Mouse (Mus musculus) midbrain, embryonic 10.5 days (tissue): ENCODE measurements at regions not wholly inside any gene's neighbourhood (a gene's known extent, or its start where the extent isn't known, plus 50 kb on each side); places are given as distances from the start of the nearest gene placed in this dataset.

Source experiments
- DNase-seq: peaks from one replicate; pipeline ENCODE4 v3.0.0-alpha.2; 2017; ENCODE audit warnings: low spot score
- H3K27ac ChIP-seq: fragments of 300-500 bp; sonication (generic); replicated peaks from 2 replicates; pipeline ENCODE4 v1.5.1; 2016; ENCODE audit warnings: mild to moderate bottlenecking
- H3K27me3 ChIP-seq: fragments of 300-500 bp; sonication (generic); 2 replicates; pipeline ENCODE4 v1.6.1; 2016; ENCODE audit warnings: low read depth, mild to moderate bottlenecking; ENCODE audit not compliant: poor library complexity, severe bottlenecking
- H3K36me3 ChIP-seq: fragments of 300-500 bp; sonication (generic); 2 replicates; pipeline ENCODE4 v1.6.1; 2016; ENCODE audit warnings: mild to moderate bottlenecking, moderate library complexity
- H3K4me1 ChIP-seq: fragments of 300-500 bp; sonication (generic); 2 replicates; pipeline ENCODE4 v1.6.1; 2016
- H3K4me3 ChIP-seq: fragments of 300-500 bp; sonication (generic); 2 replicates; pipeline ENCODE4 v1.5.1; 2016; ENCODE audit warnings: mild to moderate bottlenecking, moderate library complexity
- H3K9me3 ChIP-seq: fragments of 300-500 bp; sonication (generic); replicated peaks from 2 replicates; pipeline ENCODE4 v1.6.1; 2016; ENCODE audit warnings: mild to moderate bottlenecking
- WGBS: fragments of 180-500 bp; shearing (Covaris S2); methylation state at CpG from one replicate; pipeline ENCODE4 v1.1.7; 2016; 5-methylcytosine and 5-hydroxymethylcytosine counted together

DNA sequence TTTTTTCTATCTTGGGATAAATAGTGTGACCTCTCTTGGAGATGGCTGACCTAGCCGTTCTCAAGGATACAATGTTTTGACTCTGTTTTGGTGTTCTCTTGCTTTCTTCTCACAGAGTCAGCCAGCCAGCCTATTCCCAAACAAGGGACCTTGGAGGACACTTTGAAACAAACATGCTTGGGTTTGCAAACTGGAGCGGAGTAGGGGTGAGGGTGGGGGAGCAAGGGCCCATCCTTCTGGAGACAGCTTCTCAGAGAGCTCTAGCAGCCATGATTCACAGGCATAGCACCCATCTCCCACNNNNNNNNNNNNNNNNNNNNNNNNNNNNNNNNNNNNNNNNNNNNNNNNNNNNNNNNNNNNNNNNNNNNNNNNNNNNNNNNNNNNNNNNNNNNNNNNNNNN, 52.9 kb upstream of the Rufy1 start:
- 92% methylated on average over 2 of the region's 2 CpGs for WGBS
- Histone ChIP-seq H3K4me1 (no peaks in the 10 kb centered on the region; the same call in none of the 2 replicates), H3K36me3 (no peaks in the 10 kb centered on the region), H3K9me3 (no peaks in the 10 kb centered on the region), H3K27me3 (no peaks in the 10 kb centered on the region), H3K4me3 (no peak overlapping the region), H3K27ac (no peak overlapping the region)
- no peak for DNase-seq

DNA sequence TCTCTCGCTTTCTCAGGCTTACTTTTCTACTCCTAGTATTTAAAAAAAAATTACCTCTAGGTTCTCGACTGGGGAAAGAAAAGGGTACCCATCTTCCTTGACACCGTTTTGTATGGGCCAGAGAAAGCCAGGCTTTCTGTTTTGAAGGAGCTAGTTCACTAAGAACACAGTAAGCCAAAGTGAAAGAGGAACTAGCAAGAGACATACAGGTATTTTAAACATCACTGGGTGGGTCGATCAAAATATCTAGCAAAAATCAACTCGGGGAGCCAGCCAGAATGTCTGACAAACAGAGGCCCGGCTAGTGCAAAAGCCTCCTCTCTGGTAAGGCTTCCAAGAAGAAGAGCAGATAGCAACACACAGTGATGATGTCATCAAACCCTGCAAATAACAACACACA, 52.2 kb upstream of the Rufy1 start:
- no peaks in the 10 kb centered on the region; the same call in none of the 2 replicates for H3K4me1 ChIP-seq
- no peaks in the 10 kb centered on the region for H3K27me3 ChIP-seq
- WGBS, result 90% methylated on average over 6 of the region's 6 CpGs
- H3K36me3 ChIP-seq, result no peaks in the 10 kb centered on the region
- no peak overlapping the region for H3K4me3 ChIP-seq
- H3K9me3 ChIP-seq, result no peaks in the 10 kb centered on the region
- DNase-seq, result no peak
- H3K27ac ChIP-seq, result no peak overlapping the region

DNA sequence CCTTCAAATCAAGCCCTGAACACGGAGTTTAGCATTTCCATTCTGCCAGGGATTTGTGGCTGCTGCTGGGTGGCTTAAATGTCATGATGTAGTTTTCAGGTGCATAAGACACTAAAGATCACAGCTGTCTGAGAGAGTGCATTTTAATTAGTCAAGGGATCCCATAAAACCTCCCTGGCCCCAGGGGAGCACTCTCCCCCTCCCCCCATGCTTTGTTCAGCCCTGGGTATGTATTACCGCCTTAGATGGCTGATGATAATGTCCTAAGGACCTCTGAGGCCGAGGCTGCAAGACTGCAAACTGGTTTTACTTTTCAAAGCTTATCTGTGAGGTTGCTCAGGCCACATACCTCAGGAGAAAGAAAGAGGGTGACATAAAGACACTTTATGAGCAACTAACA, 51.7 kb upstream of the Rufy1 start:
- Histone ChIP-seq H3K27ac (no peak overlapping the region), H3K27me3 (no peaks in the 10 kb centered on the region), H3K36me3 (no peaks in the 10 kb centered on the region), H3K4me3 (no peak overlapping the region), H3K4me1 (no peaks in the 10 kb centered on the region; the same call in 1 of the 2 replicates), H3K9me3 (no peaks in the 10 kb centered on the region)
- 60% methylated on average over 3 of the region's 3 CpGs for WGBS
- DNase-seq, result no peak
